Mouse (Mus musculus): ENCODE measurements around the gene Pold4. TPM values are rescaled to one million over a fixed set of nuclear protein-coding genes. Genes with fewer than 3 reads are reported as not detected.
A peak's percentile ranks its signal among the peaks of the same experiment; 100 is the strongest.

The Pold4 gene
- polyA plus RNA-seq, 1 experiment from 2014 or later = 49.5 TPM

DNA sequence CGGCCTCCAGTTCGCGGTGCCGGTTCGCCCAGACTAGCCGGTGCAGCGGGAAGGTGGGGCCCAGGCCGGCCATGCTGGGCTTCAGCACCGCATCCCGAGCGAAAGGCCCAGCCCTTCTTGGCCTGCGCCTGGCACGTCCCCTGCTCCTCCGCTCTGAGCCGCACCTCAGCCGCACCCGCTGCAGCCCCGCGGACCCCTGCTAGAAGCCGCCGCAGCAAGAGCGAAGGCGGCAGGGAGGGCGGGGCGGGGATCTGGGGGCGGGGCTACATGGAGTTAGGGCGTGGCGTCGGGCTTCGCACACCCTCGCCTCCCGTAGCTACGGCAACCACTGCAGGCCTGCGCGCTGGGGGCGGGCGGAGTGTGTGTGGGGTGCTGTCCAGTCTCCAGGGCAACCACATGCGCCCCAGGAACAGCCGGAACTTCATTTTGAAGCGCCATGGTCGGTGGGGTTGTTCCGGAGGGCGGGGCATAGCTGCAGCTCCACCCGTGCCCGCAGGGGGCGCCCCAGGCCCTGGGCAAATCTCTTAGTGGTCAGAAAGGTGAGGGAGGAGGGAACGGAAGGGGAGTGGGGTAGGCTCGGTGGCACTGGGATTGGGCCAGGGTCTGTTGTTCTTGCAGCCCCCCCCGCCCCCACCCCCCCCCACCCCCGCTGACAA lies 51.3 kb downstream of the Pold4 start, which contains the start of gene Ankrd13d:
Ankrd13d (minus strand) TSS at position 240 of the 656 bp plus-strand sequence.
- ATAC-seq = peak; percentile 78
- in situ Hi-C loops (cut with MboI; ENCODE audit: low pct_unique_long_range_greater_than_20kb) = no loop called here
- TF ChIP-seq CTCF (IDR thresholded peaks at IDR 0.05) = no peak

More for the DNA sequence above, 51.3 kb downstream of the Pold4 start, which contains the start of gene Ankrd13d:
- ChIA-PET POLR2A (interaction anchor here (0.9 to 2.1 kb wide), 4 partner anchors 8 to 25 kb away, joined by 4 to 6 read pairs (median 5); no protein-coding TSS in a partner anchor), CTCF (interaction anchor here (0.7 to 3.6 kb wide), 10 partner anchors 11 to 55 kb away, joined by 3 to 24 read pairs (median 6); partner anchors contain the start of genes Grk2 and Ssh3)
- DNase-seq (ENCODE audit: low read depth, low spot score) = peak; percentile 41
- H3K27me3 ChIP-seq = no peaks in the 10 kb centered on the region

Other genes starting within 250 kb of the Pold4 start
- gene Acy3, start 245.3 kb upstream of the Pold4 start, polyA plus RNA-seq (2021) = 3.9 TPM
- gene Tbx10, start 239.1 kb upstream of the Pold4 start, polyA plus RNA-seq (2021) = 0.03 TPM
- gene Nudt8, start 231.3 kb upstream of the Pold4 start, polyA plus RNA-seq (2021) = 35.1 TPM
- gene Gm49405, start 231.3 kb upstream of the Pold4 start, polyA plus RNA-seq (2021) = 3.1 TPM
- 7.1 TPM for gene Doc2g, start 228.6 kb upstream of the Pold4 start, polyA plus RNA-seq (2021)
- 231 TPM for gene Ndufv1, start 219.1 kb upstream of the Pold4 start, polyA plus RNA-seq (2021)
- gene Gstp1, start 193.9 kb upstream of the Pold4 start, polyA plus RNA-seq (2021) = 1,288 TPM
- 379 TPM for gene Gstp2, start 185.9 kb upstream of the Pold4 start, polyA plus RNA-seq (2021)
- not detected for gene Gstp3, start 172.3 kb upstream of the Pold4 start, polyA plus RNA-seq (2021)
- not detected for gene Cabp2, start 150.3 kb upstream of the Pold4 start, polyA plus RNA-seq (2021)
- gene Cdk2ap2, start 134.7 kb upstream of the Pold4 start, polyA plus RNA-seq (2021) = 93.8 TPM
- gene Pitpnm1, start 131.9 kb upstream of the Pold4 start, polyA plus RNA-seq (2021) = 109 TPM
- gene Aip, start 106.0 kb upstream of the Pold4 start, polyA plus RNA-seq (2021) = 149 TPM
- gene Gpr152, start 92.1 kb upstream of the Pold4 start, polyA plus RNA-seq (2021) = not detected
- gene Cabp4, start 87.9 kb upstream of the Pold4 start, polyA plus RNA-seq (2021) = 0.17 TPM
- gene Coro1b, start 83.3 kb upstream of the Pold4 start, polyA plus RNA-seq (2021) = 321 TPM
- gene Ptprcap, start 78.3 kb upstream of the Pold4 start, polyA plus RNA-seq (2021) = 0.62 TPM
- 43.0 TPM for gene Rps6kb2, start 68.5 kb upstream of the Pold4 start, polyA plus RNA-seq (2021)
- gene Carns1, start 56.4 kb upstream of the Pold4 start, polyA plus RNA-seq (2021) = 13.7 TPM
- gene Tbc1d10c, start 40.6 kb upstream of the Pold4 start, polyA plus RNA-seq (2021) = 1.9 TPM
- 674 TPM for gene Ppp1ca, start 39.8 kb upstream of the Pold4 start, polyA plus RNA-seq (2021)
- 33.9 TPM for gene Rad9a, start 30.2 kb upstream of the Pold4 start, polyA plus RNA-seq (2021)
- gene Clcf1, start 17.7 kb upstream of the Pold4 start, polyA plus RNA-seq (2021) = 122 TPM
- gene AC109138.7, start 17.5 kb upstream of the Pold4 start, polyA plus RNA-seq (2021) = 0.62 TPM
- 71.3 TPM for gene Ssh3, start 37.3 kb downstream of the Pold4 start, polyA plus RNA-seq (2021)
- 25.8 TPM for gene Ankrd13d, start 51.2 kb downstream of the Pold4 start, polyA plus RNA-seq (2021)
- gene Grk2, start 74.3 kb downstream of the Pold4 start, polyA plus RNA-seq (2021) = 74.9 TPM
- 79.6 TPM for gene Kdm2a, start 166.4 kb downstream of the Pold4 start, polyA plus RNA-seq (2021)
- 108 TPM for gene Rhod, start 207.5 kb downstream of the Pold4 start, polyA plus RNA-seq (2021)
- gene Syt12, start 245.5 kb downstream of the Pold4 start, polyA plus RNA-seq (2021) = 25.2 TPM